Mouse (Mus musculus): ENCODE measurements at regions not wholly inside any gene's neighbourhood (a gene's known extent, or its start where the extent isn't known, plus 50 kb on each side); places are given as distances from the start of the nearest gene placed in this dataset.

GRCm38 (mm10) chr10:120651845-120652244 lies 175.6 kb upstream of the Hmga2 start:
- TF ChIP-seq POLR2A (IDR thresholded peaks at IDR 0.05; ENCODE audit: insufficient read length, low read depth) (no peak), USF1 (IDR thresholded peaks at IDR 0.05; ENCODE audit: low read depth) (no peak), MYOG (IDR thresholded peaks at IDR 0.05; ENCODE audit: control insufficient read depth in 1 of 3, insufficient read depth in 1 of 3, insufficient read length in 2 of 3, low read depth in 2 of 3) (no peak), POLR2AphosphoS2 (IDR thresholded peaks at IDR 0.05; ENCODE audit: insufficient read length, low read depth) (no peak), MAX (IDR thresholded peaks at IDR 0.05; ENCODE audit: low read depth) (no peak)
